Mouse (Mus musculus): ENCODE measurements around the gene Cyb561d2. TPM values are rescaled to one million over a fixed set of nuclear protein-coding genes. Genes with fewer than 3 reads are reported as not detected.
A peak's percentile ranks its signal among the peaks of the same experiment; 100 is the strongest.

The Cyb561d2 gene
- total and polyA plus RNA-seq, 3 experiments = 23.8 to 37.8 (median 35.7) TPM

- Histone ChIP-seq H3K27ac (ENCODE audit: insufficient read depth, low read depth) (no peak overlapping the region), H3K79me2 (replicated peaks; ENCODE audit: control insufficient read depth, extremely low read depth, insufficient read depth, poor library complexity, severe bottlenecking) (no peaks in the 10 kb centered on the region; the same call in 1 of the 2 replicates), H3K36me3 (replicated peaks in 1 of 2; ENCODE audit: control insufficient read depth in 1 of 2, insufficient read depth in 1 of 2, low read length in 1 of 2) (peaks cover 20 to 33% of the 10 kb centered on the region in 2 experiments), H3K4me1 (ENCODE audit: control insufficient read depth in 1 of 2, insufficient read depth in 2 of 2) (peaks cover 5 to 49% of the 10 kb centered on the region in 2 experiments), H3K4me3 (replicated peaks in 1 of 3; ENCODE audit: low read depth in 2 of 3, low read length in 2 of 3, poor library complexity in 1 of 3) (no peak overlapping the region), H3K9ac (ENCODE audit: insufficient read depth, low read depth) (no peak overlapping the region), H3K4me2 (ENCODE audit: insufficient read depth, low read depth, poor library complexity, severe bottlenecking) (no peak overlapping the region), H3K27me3 (replicated peaks) (no peaks in the 10 kb centered on the region), H3K9me3 (replicated peaks; ENCODE audit: low read length) (no peaks in the 10 kb centered on the region)
- TF ChIP-seq CHD2 (IDR thresholded peaks at IDR 0.05; ENCODE audit: low read length) (no peak), CHD1 (IDR thresholded peaks at IDR 0.05; ENCODE audit: low read depth, low read length) (no peak), POLR2A (IDR thresholded peaks at IDR 0.05; ENCODE audit: low read depth, low read length) (no peak), ELF1 (IDR thresholded peaks at IDR 0.05; ENCODE audit: low read depth, low read length) (no peak), MAFK (IDR thresholded peaks at IDR 0.05; ENCODE audit: insufficient replicate concordance, low read length) (no peak), PAX5 (IDR thresholded peaks at IDR 0.05; ENCODE audit: low read length) (no peak), MXI1 (IDR thresholded peaks at IDR 0.05; ENCODE audit: low read depth, low read length) (no peak)
- no peak for DNase-seq (ENCODE audit: extremely low read depth)
- in situ Hi-C loops (cut with MboI; ENCODE audit: low pct_ligation_motif_present, low pct_unique_long_range_greater_than_20kb, low sequenced_read_pairs) (no loop called here), dilution Hi-C loops (cut with MboI; ENCODE audit: extremely low pct_ligation_motif_present, extremely low pct_unique_long_range_greater_than_20kb, low sequenced_read_pairs) (no loop called here)
Measured at GRCm38 (mm10) chr9:107548820-107549219, 6.8 kb upstream of the Cyb561d2 start.

- Histone ChIP-seq H3K4me1 (ENCODE audit: control insufficient read depth in 1 of 2, insufficient read depth in 2 of 2) (peaks cover 3 to 42% of the 10 kb centered on the region in 2 experiments), H3K27me3 (replicated peaks) (no peaks in the 10 kb centered on the region), H3K9me3 (replicated peaks; ENCODE audit: low read length) (no peaks in the 10 kb centered on the region), H3K9ac (ENCODE audit: insufficient read depth, low read depth) (no peak overlapping the region), H3K79me2 (replicated peaks; ENCODE audit: control insufficient read depth, extremely low read depth, insufficient read depth, poor library complexity, severe bottlenecking) (no peaks in the 10 kb centered on the region), H3K4me3 (replicated peaks in 1 of 3; ENCODE audit: low read depth in 2 of 3, low read length in 2 of 3, poor library complexity in 1 of 3) (no peak overlapping the region), H3K4me2 (ENCODE audit: insufficient read depth, low read depth, poor library complexity, severe bottlenecking) (no peak overlapping the region), H3K27ac (ENCODE audit: insufficient read depth, low read depth) (no peak overlapping the region), H3K36me3 (replicated peaks in 1 of 2; ENCODE audit: control insufficient read depth in 1 of 2, insufficient read depth in 1 of 2, low read length in 1 of 2) (peaks cover 23 to 38% of the 10 kb centered on the region in 2 experiments)
- in situ Hi-C loops (cut with MboI; ENCODE audit: low pct_ligation_motif_present, low pct_unique_long_range_greater_than_20kb, low sequenced_read_pairs) = no loop called here
- dilution Hi-C loops (cut with MboI; ENCODE audit: extremely low pct_ligation_motif_present, extremely low pct_unique_long_range_greater_than_20kb, low sequenced_read_pairs) = no loop called here
- TF ChIP-seq ZNF384 (IDR thresholded peaks at IDR 0.05; ENCODE audit: low read depth, low read length) = no peak
- TF ChIP-seq USF1 (IDR thresholded peaks at IDR 0.05; ENCODE audit: low read depth, low read length) = no peak
- TF ChIP-seq PAX5 (IDR thresholded peaks at IDR 0.05; ENCODE audit: low read length) = no peak
- no peak for TF ChIP-seq NELFE (IDR thresholded peaks at IDR 0.05; ENCODE audit: low read depth, low read length)
- no peak for TF ChIP-seq SMC3 (IDR thresholded peaks at IDR 0.05; ENCODE audit: low read depth, low read length)
- TF ChIP-seq MYC (IDR thresholded peaks at IDR 0.05; ENCODE audit: low read depth, low read length) = no peak
- no peak for TF ChIP-seq TCF12 (IDR thresholded peaks at IDR 0.05; ENCODE audit: low read depth, low read length)
- no peak for TF ChIP-seq ELF1 (IDR thresholded peaks at IDR 0.05; ENCODE audit: low read depth, low read length)
- TF ChIP-seq JUND (conservative IDR thresholded peaks at IDR 0.05; ENCODE audit: low read depth, low read length) = no peak
- no peak for TF ChIP-seq IRF4 (IDR thresholded peaks at IDR 0.05; ENCODE audit: low read depth, low read length)
- no peak for DNase-seq (ENCODE audit: extremely low read depth)
Measured at GRCm38 (mm10) chr9:107547957-107548356, 6.0 kb upstream of the Cyb561d2 start.

GRCm38 (mm10) chr9:107547026-107547425, 5.0 kb upstream of the Cyb561d2 start, which contains the start of gene Zmynd10:
TSS of gene Zmynd10 (plus strand) at chr9:107547298.
- H3K4me1 ChIP-seq (ENCODE audit: control insufficient read depth in 1 of 2, insufficient read depth in 2 of 2) = peaks cover 3 to 42% of the 10 kb centered on the region in 2 experiments; a peak in 3 of 4 replicates
- DNase-seq (ENCODE audit: extremely low read depth) = peak; percentile 96
- no peak within 1 kb of the TSS for H3K9ac ChIP-seq (ENCODE audit: insufficient read depth, low read depth)
- in situ Hi-C loops (cut with MboI; ENCODE audit: low pct_ligation_motif_present, low pct_unique_long_range_greater_than_20kb, low sequenced_read_pairs) (no loop called here), dilution Hi-C loops (cut with MboI; ENCODE audit: extremely low pct_ligation_motif_present, extremely low pct_unique_long_range_greater_than_20kb, low sequenced_read_pairs) (no loop called here)
- no peaks in the 10 kb centered on the region for H3K9me3 ChIP-seq (replicated peaks; ENCODE audit: low read length)
- no peaks in the 10 kb centered on the region for H3K27me3 ChIP-seq (replicated peaks)
- H3K27ac ChIP-seq (ENCODE audit: insufficient read depth, low read depth) = no peak within 1 kb of the TSS
- no peaks in the 10 kb centered on the region for H3K79me2 ChIP-seq (replicated peaks; ENCODE audit: control insufficient read depth, extremely low read depth, insufficient read depth, poor library complexity, severe bottlenecking)
- peak within 1 kb of the TSS; percentile 38 for H3K4me2 ChIP-seq (ENCODE audit: insufficient read depth, low read depth, poor library complexity, severe bottlenecking)
- H3K36me3 ChIP-seq (replicated peaks in 1 of 2; ENCODE audit: control insufficient read depth in 1 of 2, insufficient read depth in 1 of 2, low read length in 1 of 2) = peaks cover 23 to 36% of the 10 kb centered on the region in 2 experiments
- H3K4me3 ChIP-seq (replicated peaks in 1 of 3; ENCODE audit: low read depth in 2 of 3, low read length in 2 of 3, poor library complexity in 1 of 3) = no peak within 1 kb of the TSS
- TF ChIP-seq TBP (conservative IDR thresholded peaks at IDR 0.05; ENCODE audit: low read depth, low read length) (no peak), ZMIZ1 (IDR thresholded peaks at IDR 0.05; ENCODE audit: low read depth, low read length) (no peak), IRF4 (IDR thresholded peaks at IDR 0.05; ENCODE audit: low read depth, low read length) (no peak), CTCF (conservative IDR thresholded peaks at IDR 0.05 in 1 of 2, IDR thresholded peaks at IDR 0.05 in 1 of 2; ENCODE audit: low read depth in 2 of 2, low read length in 2 of 2) (no peak), SMC3 (IDR thresholded peaks at IDR 0.05; ENCODE audit: low read depth, low read length) (no peak), MAZ (IDR thresholded peaks at IDR 0.05; ENCODE audit: low read depth, low read length) (no peak), JUND (conservative IDR thresholded peaks at IDR 0.05; ENCODE audit: low read depth, low read length) (no peak), SIN3A (IDR thresholded peaks at IDR 0.05; ENCODE audit: low read length) (peak; percentile 99), RAD21 (IDR thresholded peaks at IDR 0.05; ENCODE audit: low read depth, low read length) (no peak), POLR2A (IDR thresholded peaks at IDR 0.05; ENCODE audit: low read depth, low read length) (no peak), EP300 (IDR thresholded peaks at IDR 0.05; ENCODE audit: low read length) (no peak), UBTF (IDR thresholded peaks at IDR 0.05; ENCODE audit: low read depth, low read length) (no peak), MEF2A (IDR thresholded peaks at IDR 0.05; ENCODE audit: borderline replicate concordance, low read depth, low read length) (no peak; the same call in 1 of the 2 replicates), E2F4 (IDR thresholded peaks at IDR 0.05; ENCODE audit: insufficient replicate concordance, low read depth, low read length) (no peak), POLR2AphosphoS2 (IDR thresholded peaks at IDR 0.05; ENCODE audit: low read depth, low read length) (no peak), MXI1 (IDR thresholded peaks at IDR 0.05; ENCODE audit: low read depth, low read length) (peak; percentile 79), ETS1 (conservative IDR thresholded peaks at IDR 0.05; ENCODE audit: low read depth, low read length) (peak; percentile 87)

Measured in CH12.LX (cell line).